Mouse (Mus musculus): ENCODE measurements around the gene Ddx25.

The Ddx25 gene
- long read RNA-seq, experiment 1, full-length matches to known transcripts = 4 of 4 reads
- long read RNA-seq, experiment 1, partial matches to known transcripts = 0 of 4 reads
- long read RNA-seq, experiment 1, other reads (novel, unspliced or antisense) = 0 of 4 reads
- long read RNA-seq, experiment 2, full-length matches to known transcripts = 12 of 13 reads
- long read RNA-seq, experiment 2, partial matches to known transcripts = 0 of 13 reads
- long read RNA-seq, experiment 2, other reads (novel, unspliced or antisense) = 1 of 13 reads

DNA sequence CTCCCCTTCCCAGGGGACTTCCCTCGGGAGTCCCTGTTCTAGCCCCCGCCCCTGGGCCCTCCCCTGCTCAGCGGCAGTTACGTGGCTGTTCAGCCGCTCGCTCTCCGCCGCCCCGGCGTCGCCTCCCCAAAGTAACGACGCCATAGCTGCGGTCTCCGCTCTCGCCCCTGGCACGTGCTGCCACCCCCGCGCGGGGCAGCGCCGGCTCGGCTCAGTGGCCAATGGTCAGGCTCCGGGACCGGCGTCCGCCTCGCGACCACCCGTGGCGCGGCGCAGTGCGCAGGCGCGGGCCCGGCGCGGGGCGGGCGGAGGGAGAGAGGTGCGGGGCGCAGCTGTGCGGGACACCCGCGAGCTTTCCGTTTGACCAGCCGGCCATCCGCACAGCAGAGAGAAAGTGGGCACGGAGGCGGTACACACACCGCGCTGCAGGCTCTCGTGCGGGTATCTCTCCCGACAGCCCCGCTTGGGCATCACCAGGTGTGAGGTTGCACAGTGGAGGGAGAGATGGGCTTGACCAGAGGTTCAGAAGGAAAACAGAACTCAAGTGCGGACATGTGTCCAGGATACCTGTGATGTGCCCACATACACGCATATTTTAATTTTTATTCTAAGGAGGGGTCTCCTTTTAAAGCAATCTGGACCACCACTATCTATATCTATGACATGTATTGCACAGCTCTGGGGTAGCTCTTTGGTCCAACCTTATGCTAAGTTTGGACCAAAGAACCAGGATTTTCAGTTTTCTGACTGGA lies at the start of gene Ddx25, which contains the start of gene Pus3:
Gene Ddx25, minus strand, starts transcription at position 272 of the 752 bp plus-strand sequence.
Gene Pus3, plus strand, starts transcription at position 339 of the 752 bp plus-strand sequence.
- intact Hi-C loops (cut with DNase I) = no loop called here

DNA sequence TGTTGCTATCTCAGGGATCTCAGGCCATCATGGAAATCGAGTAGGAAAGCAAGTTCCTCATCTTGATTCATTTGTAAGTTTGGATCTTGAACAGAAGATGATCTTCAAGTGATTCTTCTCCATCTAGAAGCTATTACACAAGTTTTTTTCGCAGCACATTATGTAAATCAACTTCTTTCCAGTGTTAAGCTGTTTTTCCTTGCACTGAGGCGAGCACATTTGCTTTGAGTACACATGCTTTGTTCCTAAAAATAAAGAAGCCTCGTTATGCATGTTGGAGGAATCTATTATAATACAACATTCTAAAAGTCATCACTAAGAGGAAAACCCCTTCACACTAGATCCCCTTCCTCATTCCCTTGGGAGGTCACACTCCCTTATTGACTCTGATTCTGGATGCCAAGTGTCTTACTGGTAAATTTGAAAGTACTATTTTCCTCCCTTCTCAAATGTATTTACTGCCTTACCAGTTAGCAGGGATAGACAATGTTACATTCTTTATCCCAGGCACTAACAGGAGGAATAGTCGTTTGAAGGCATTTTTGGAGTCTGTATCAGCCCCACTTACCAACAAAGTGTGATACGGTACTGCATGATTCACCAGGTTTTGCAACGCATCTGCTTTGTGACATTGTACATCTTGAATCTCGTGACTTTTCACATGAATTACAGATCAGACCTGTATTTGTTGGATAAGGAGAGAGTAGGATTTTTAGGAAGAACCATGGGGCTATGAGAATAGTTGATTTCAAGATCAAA lies 49.5 kb upstream of the Ddx25 start:
- intact Hi-C loops (cut with DNase I) = no loop called here

DNA sequence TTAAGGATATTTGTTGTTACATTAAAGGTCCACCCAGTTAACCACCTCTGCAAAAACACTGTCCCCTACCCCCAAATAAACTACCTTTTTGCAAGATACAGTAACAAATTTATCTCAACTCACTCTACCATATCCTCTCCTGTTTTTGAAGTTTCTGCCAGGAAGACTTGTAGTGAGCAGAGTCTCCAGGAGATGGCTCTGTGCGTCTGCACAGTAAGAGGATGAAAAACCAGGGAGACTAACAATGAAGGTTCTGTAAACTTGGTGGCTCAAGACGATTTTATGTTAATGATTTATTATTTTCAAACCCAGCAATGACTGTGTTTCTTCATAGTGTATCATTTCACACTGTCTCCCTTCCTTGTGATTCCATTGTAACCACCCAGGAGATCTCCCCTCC lies 34.6 kb upstream of the Ddx25 start:
- intact Hi-C loops (cut with DNase I) = no loop called here

DNA sequence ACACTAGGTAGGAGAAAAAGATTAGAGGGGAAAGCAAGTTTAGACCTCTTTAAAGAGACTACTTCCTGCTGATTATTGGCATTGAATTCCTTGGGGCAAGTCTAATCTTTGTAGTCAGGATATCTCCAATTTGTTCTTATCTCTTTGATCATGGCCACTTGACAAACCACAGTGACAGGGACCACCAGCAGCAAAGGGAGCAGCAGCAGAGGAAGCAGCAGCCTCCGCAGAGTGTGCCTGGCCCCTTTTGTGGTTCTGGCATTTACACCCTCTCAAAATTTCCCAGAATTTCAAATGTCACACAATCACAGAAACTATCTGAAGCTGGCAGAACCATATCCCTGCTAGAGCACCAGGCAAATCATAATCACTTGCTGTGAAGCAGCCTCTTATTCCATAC lies 29.3 kb upstream of the Ddx25 start:
- intact Hi-C loops (cut with DNase I) = no loop called here

DNA sequence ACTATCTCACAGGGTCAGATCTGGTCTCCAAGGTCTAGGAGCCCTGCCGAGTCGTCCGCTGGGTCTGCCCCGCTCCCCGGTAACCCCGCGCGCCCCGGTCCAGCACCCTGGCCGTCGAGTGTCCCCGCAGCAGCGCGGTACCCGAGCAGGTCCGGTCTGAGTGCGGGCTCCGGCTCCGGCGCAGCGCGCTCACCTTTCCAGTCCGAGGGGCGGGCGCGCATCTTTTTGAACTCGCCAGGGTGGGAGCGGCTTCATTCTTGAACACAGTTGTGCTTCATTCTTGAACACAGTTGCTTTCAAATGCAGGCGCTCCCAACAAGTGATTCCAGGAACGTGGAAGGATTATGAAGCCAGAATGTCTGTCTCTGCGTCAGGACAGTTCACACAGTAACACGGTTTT lies 16.1 kb upstream of the Ddx25 start:
- intact Hi-C loops (cut with DNase I) = no loop called here

DNA sequence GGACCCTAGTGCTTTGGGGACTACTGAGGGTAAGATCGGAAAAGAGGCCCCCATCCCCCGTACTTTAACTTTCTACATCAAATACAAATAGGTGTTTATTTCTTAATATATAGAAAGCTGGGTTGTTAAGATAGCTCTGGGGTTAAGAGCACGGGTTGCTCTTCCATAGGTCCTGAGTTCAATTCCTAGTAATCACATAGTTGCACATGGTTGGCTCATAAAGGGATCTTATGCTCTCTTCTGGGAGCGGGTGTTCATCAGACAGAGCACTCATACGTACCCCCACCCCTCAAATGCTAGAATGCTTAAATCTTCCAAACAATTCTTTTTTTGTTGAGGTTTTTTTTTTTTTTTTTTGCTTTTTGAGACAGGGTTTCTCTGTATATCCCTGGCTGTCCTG lies 12.3 kb upstream of the Ddx25 start:
- intact Hi-C loops (cut with DNase I) = no loop called here

DNA sequence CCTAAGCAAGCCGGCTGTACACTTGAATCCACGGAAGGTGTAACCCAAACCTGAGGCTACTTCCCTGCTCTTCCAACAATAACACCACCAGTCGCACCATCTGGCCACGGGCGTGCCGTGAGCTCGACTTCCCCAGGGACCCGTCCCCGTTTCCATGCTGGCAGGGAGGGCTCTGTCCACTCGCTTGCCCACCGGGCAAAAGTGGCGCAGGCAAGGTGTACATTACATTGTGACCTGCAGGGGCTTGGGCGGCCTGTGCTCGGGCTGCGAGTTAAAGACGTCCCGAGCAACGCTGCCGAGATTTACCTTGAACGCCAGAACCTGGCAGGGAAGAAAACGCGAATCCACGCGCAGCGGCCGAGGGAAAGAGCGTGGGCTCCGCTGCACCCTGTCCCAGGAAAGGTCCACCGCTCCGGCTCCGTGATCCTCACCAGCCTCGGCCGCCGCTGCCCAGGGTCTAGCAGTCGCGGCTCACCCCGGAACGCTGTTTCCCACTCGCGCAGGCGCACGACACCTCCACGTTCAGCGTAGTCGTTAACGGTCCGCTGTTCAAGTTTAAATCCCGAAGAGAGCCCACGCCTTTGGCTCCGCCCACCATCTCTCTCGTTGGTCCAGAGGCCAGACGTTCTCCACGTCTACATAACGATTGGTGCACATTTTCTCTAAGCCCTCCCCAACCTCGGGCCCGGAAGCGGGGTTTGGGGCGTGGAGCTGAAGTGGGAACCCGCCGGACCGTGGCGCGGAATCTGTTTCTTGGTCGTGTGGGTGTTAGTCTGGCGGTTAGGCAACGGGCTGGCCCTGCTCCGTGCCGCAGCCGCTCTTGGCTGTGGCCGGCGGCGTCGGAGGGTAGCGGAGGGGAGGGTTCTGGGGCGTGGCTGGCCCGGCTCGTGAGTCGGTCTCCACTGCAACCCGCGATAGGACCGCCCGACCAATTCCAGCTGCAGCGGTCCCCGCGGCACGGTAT lies 11.5 kb upstream of the Ddx25 start, which contains the start of the genes Pate2 and Hyls1:
Gene Pate2, plus strand, starts transcription at position 714 of the 964 bp plus-strand sequence.
Gene Hyls1, minus strand, starts transcription at position 828 of the 964 bp plus-strand sequence.
- intact Hi-C loops (cut with DNase I) = no loop called here

DNA sequence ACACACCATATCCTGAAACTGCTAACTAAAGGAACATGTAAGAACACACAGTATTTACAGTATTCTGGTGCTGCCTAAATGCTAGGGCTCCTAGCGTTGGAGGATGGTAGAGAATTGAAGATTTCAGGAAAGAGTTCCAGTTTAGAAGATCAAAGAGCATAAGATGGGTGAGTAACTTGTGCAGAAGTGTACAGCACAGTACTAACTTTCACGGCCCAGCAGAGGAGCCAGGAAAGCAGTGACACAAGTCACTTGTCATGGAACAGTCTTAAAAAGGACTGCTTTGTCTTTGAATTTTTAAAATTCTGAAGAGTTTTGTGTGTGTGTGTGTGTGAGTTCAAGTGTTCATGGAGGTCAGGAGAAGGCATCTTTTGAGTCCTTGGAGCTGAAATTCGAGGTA lies 9.7 kb upstream of the Ddx25 start:
- intact Hi-C loops (cut with DNase I) = no loop called here

DNA sequence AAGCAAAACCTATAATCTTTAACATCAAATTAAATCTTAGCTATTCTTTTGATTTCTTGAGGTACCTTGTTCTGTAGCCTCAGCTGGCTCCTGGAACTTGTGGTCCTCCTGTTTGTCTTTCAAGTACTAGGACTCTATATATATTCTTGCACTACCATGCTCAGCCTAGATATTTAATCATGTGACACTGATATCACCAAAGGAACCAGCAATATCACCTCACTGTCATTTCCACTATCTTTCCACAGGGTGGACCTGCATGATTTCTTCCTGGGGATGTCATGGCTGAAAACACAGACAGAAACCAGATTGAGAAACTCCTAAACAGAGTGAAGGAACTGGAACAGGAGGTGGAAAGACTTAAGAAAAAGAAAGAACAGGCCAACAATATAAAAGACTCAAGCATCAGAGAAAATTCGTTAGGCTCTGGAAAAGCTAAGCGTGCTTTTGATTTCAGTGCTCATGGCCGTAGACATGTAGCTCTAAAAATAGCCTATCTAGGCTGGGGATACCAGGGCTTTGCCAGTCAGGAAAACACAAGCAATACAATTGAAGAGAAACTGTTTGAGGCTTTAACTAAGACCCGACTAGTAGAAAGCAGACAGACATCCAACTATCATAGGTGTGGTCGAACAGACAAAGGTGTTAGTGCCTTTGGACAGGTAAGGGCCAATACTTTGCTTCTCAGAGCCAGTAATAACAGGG lies 6.4 kb upstream of the Ddx25 start:
- intact Hi-C loops (cut with DNase I) = no loop called here

DNA sequence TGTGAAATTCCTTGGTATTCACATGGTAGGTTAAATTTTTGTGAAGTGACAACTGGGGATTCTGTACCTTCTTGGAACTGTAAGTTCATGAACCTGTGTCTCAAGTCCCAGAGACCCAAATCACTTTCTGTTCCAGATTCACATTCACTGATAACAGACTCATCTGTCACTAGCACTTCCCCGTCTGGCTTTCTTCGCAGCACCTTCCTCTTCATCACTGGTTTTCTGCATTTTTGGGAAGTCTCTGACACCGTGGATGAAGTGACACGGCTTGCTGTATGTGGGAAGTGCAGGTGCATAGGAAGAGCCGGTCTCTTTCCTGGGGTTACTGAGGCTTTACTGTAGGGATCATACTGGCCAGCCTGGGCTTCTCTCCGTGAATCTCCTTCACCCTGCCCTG lies 3.3 kb upstream of the Ddx25 start:
- intact Hi-C loops (cut with DNase I) = no loop called here

DNA sequence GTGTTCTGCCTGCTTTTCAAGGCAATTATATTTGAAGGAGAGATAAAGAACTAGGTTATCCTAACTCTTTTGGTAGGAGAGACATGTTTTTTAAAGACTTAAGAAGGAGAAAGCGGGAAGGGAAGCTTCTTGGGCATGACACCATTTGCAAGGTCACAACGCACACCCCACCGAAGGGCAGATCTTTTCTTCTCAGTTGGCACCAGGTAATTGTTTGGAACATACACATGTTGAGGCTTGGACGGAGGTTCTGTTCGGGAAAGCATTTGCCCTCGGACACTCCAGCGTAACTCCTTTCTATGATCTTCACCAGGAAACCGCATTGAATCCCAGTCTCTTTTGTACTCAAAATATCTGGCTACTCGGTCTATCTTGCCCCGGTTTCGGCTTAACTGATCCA lies 2.7 kb upstream of the Ddx25 start:
- intact Hi-C loops (cut with DNase I) = no loop called here

DNA sequence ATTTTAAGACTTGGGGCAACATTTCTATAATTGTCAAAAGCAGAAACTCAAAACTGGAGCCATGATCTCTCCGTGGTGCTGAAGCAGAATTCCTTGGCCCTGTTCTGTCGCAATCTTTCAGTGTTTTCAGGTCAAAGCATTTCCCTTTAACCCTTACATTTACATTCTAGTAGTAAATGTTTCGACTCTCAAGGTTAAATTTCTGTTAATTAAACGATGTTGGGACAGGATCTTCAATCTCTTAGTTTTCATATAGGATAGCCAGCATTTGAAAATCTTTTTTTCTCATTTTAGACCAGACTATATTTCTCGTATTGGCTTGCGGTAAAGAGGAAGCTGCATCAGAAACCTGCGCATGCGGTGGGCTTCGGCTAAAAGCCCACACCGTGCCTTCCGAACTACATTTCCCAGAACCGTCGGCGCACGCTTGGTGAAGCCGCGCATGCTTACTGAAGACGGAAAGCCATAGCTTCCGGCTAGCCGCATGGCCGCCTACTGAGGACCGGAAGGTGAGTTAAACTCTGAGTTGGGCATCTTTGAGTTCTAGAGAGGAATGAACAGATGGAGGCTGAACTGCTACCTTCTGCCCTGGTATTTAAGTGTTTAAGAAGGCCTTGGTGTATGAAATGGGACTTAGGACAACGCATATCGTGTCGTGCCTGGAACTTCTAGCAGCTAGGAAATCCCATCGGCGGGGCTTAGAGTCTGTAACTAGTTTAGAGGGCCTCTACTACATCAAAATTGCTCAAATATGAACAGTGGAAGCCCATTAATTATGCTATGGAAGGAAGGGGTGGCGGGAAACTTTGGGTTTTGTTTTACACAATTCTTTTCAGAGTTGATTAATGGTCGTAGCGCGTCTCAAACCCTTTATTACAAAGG lies 922 bp upstream of the Ddx25 start:
- intact Hi-C loops (cut with DNase I) = no loop called here

DNA sequence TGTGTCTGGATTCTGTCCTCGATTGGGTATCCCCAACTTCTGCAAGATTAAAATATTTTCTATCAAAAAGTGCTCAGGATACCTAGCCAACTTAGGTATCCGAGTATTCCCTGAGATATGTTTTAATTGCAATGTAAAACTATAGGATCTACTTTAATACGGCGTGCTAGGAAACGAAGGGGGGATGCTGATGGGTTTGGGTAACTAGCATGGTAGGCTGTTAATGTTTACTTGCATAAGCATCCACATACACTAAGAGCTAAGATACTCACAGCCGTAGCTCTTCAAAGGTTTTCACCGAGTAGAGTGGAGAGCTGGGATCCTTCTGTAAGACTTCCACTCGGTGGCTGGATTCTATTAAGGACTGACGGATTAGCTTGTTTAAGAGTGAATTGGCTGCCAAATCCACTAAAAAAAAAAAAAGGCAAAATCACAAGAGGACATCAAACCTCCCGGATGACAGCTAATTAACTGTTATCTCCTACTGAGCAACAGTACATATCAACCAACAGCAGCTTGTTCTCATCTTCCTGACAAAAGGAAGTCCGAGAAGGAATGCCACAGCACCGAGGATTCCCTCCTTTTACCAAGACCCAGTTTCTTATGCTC lies 1.7 kb downstream of the Ddx25 start:
- intact Hi-C loops (cut with DNase I) = no loop called here

DNA sequence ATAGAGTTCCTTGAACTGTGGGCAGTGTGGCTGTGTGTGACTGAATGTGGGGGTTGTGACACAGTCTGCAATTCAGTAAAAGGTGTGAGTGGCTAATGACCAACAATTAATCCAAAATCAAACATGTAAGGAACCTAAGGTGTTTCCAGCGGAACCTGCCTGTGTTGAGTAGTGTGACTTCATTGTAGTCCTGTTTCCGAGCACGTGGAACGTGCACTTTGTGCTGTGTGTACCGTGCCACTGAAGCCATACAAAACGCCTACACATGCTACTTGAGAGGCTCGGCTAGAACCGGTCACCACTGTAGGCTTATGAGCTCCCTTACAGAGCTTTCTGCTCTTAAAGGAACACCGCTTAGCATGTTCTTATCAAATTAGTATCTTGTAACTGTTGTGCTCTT lies 9.9 kb downstream of the Ddx25 start:
- intact Hi-C loops (cut with DNase I) = no loop called here

DNA sequence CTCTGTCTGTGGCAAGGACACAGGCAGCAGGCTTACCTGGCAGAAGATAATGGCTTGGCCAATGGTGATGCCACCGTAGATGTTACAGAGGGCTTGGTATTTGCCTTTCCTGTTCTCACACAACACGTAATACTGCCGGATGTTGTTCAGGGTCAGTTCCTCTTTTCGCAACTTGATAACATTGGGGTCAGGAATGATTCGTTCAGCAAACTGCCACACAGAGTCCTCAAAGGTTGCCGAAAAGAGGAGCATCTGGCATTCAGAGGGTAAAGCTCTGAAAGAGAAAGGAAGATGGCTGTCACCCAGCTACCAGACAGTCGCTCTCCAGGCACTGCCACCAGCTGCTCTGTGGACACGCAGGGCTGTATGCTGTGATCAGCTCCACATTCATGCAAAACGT lies 11.6 kb downstream of the Ddx25 start:
- intact Hi-C loops (cut with DNase I) = no loop called here

DNA sequence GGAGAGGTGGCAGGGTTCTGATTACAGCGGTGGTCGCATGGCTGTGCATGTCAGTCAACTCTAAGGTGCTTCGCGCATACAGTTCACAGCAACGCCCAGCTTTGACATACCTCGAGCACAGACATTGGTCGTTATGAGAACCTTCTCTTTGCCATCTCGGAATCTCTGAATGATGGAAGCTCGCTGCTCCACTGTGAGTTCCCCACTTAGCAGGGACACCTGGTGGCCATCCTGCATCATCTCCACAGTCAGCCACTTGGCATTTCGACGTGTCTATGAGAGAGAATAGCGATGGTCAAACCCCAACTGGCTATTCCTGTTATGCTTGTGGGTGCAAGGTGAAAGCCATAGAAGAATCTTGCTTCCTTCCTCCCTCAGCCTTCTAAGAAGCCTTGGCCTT lies 12.6 kb downstream of the Ddx25 start:
- intact Hi-C loops (cut with DNase I) = no loop called here

DNA sequence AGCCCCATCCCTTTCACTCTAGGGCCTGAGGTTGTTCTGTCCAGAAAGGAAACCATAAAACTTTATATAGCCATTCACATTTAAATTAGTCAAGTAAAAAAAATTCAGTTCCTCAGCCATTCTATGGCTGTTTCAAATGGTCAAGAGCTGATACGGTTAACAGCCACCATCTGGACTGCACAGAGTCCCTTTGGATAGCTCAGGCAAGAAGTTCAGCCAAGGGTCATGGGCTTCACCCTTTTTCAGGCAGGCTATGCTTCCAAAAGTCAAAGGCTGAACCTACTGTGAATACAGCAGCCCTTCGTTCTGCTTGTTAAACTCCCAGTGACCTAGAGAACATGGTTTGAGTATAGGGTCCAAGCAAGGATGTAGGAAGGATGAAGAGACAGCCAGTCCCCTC lies 13.7 kb downstream of the Ddx25 start:
- intact Hi-C loops (cut with DNase I) = no loop called here

DNA sequence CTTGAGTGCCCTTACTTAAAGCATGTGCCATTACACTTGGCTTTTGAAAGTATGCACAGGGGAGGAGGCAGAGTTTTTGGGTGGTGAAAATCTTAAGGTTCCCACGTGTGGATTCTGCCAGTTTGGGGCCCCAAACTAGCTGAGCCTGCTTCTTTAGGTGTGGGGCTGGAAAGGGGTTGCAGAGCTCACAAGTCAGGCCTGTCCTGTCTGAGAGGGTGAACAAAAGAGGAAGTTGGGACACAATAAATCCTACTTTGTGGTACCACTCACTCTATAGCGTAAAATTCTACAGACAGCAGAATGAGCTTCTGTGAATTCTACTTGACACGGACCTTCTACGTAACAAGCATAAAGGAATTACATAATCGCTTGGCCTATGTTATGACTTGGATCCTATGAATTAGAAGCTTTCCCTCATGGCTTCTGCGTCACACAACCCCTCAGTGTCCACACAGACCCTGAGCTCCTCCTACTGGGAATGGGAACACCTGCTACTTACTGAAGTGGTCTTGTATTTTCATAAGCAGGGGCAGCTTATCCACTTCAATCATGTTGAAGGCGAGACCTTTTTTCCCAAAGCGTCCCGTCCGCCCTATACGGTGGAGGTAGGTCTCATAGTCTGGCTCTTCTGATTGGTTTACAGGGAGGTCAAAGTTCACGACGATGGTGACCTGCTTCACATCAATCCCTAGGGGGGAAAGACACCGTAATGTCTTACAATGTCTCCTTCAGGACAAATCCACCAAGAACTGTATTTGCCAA lies 15.0 kb downstream of the Ddx25 start:
- intact Hi-C loops (cut with DNase I) = no loop called here

Data from adrenal gland (tissue).